Mouse (Mus musculus): ENCODE results near the gene Hnrnpa3. TPM values are rescaled to one million over a fixed set of nuclear protein-coding genes. Genes with fewer than 3 reads are reported as not detected.
A peak's percentile ranks its signal among the peaks of the same experiment; 100 is the strongest.

Gene Hnrnpa3
- polyA plus RNA-seq, 1 experiment from 2014 or later, result 260 TPM

DNA sequence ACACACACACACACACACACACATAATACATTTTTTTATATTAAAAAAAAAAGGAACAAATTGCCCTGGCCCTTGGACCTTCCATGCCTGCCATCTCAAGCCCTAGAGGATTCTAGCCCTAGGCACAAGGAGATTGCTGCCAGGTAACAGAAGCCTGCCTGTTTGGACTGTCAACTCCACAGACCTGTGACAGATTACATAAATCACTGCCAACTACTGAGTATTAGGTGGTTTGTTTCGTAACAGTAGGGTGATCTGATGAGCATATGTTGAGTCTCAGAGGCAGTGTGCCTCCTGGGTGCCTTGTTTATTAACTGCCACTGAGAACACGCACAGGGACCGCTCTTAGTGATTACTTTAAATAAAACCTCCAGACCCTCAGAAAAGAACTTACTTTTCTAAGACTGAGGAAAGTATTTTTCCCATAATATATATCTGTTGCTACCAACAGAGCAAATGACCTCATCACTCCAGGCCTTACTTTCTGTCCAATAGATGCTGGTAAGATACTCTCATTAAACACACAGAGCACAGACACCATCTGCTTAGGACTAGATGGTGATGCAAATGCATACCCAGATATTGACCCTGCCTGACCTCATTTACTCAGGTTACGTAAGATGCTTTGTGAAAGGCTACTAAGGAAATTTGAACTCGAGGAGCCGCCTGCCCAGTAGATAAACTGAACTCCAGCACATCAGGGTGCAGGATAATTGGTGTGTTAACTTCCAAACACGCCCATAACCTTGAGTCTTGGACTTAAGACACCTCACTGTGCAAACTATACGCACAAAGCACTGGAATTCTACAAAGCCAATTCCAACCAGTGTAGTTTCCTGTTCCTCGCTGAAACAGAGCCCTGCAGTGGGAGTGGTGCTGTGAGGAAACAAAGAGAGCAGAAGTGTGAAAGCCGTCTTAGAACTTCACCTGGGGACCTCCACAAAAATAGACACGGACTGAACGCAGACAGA is 57.3 kb downstream of the Hnrnpa3 start:
- peak; percentile 86 for ATAC-seq (ENCODE audit: insufficient read depth, low FRiP score)
- Histone ChIP-seq H3K27ac (ENCODE audit: low read length) (peak overlapping the region; percentile 78), H3K9me3 (replicated peaks; ENCODE audit: control insufficient read depth, low read length) (no peaks in the 10 kb centered on the region), H3K4me3 (replicated peaks; ENCODE audit: low read length) (no peak overlapping the region), H3K9ac (ENCODE audit: low read length) (no peak overlapping the region), H3K27me3 (ENCODE audit: control insufficient read depth, insufficient read depth, low read length) (no peaks in the 10 kb centered on the region), H3K4me2 (ENCODE audit: low read depth, low read length) (no peak overlapping the region), H3K4me1 (ENCODE audit: control insufficient read depth, insufficient read depth, low read length) (peaks cover 7% of the 10 kb centered on the region), H3K36me3 (ENCODE audit: control insufficient read depth, insufficient read depth, low read length) (no peaks in the 10 kb centered on the region)
- 48% methylated on average over 12 of the region's 12 CpGs for WGBS

Small RNA genes lying within 50 kb of the gene (microRNA-seq; reads per million reads assigned to microRNA genes)
- gene Gm24574, result not detected

Other genes starting within 250 kb of the Hnrnpa3 start
- gene Nfe2l2, start 45.4 kb downstream of the Hnrnpa3 start, polyA plus RNA-seq (2015; fragmentation: Nextera tagmentation; extraction: Ambion mirVana), result 128 and 142 TPM in 2 replicates
- gene Agps, start 172.9 kb downstream of the Hnrnpa3 start, polyA plus RNA-seq (2015; fragmentation: Nextera tagmentation; extraction: Ambion mirVana), result 25.6 and 28.1 TPM in 2 replicates

Measured in stomach, embryonic 16.5 days (tissue).